Mouse (Mus musculus) embryonic stem cell, embryonic (primary cell): ENCODE data around the gene Hoxb3.

Source experiments
- CTCF ChIA-PET, 4 experiments: fragments of 300-600 bp in 2 of 4; fragments of 350-600 bp in 2 of 4; sonication (Branson Sonifier 250); formaldehyde crosslinking; loops; one replicate each; lab custom pipeline; 2022; ENCODE audit warnings: inconsistent platforms in 2 of 4; lab: Charles Lee
- POLR2A ChIA-PET, 4 experiments: fragments of 300-600 bp in 2 of 4; fragments of 350-600 bp in 2 of 4; sonication (Branson Sonifier 250); formaldehyde crosslinking; loops; one replicate each; lab custom pipeline; 2022; ENCODE audit warnings: antibody characterized with exemption in 4 of 4, inconsistent platforms in 1 of 4; lab: Charles Lee

The Hoxb3 gene

DNA sequence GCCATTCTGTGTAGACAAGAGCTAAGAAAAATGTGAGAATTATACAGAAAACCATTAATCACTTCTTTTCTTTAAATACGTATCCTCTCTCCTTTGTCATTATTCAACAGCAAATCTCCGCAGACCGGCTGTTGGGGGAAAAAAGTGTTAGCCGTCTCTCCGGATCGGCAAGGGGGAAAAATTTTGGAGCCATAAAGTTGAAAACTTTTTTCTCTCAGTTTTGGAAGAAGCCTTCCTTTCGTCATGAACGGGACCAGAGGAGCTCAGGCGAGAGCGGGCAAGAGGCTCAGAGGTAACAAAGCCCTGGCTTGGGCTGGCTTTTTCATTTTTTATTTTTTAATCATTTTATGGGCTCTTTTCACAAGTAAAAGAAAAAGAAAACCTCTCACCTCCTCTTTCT is at the start of gene Hoxb3:
TSS of gene Hoxb3 (plus strand) at position 173 of the 400 bp plus-strand sequence.
- POLR2A ChIA-PET: interaction anchor here in 2 of 4 experiments (0.7 to 1.6 kb wide), 3 partner anchors 9 to 29 kb away, joined by 3 to 4 read pairs (median 4); partner anchors contain the start of gene Hoxb5 (in 1 of the 2)
- CTCF ChIA-PET: interaction anchor here in 1 of 4 experiments (0.5 kb wide), 1 partner anchor 296 kb away, joined by 4 read pairs; no protein-coding TSS in a partner anchor

DNA sequence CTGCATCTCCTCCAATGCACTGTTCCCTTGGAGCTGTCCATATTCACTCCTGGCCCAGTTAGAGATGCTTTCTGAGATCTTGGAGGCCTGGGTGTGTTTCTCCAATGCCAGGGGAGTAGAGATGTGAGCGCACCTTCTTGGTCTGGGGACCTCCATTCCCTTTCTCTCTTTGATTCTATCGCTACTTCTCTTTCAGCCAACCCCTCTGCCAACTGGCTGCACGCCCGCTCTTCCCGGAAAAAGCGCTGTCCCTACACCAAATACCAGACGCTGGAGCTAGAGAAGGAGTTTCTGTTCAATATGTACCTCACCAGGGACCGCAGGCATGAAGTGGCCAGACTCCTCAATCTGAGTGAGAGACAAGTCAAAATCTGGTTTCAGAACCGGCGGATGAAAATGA is 48.7 kb upstream of the Hoxb3 start:
- POLR2A ChIA-PET: interaction anchor here in 3 of 4 experiments (0.7 to 2.8 kb wide), 6 partner anchors 9 to 1399 kb away, joined by 3 to 12 read pairs (median 4); partner anchors contain the start of genes Hoxb5 (in 1 of the 3) and Hoxb6 (in 1 of the 3)
- CTCF ChIA-PET: interaction anchor here in 3 of 4 experiments (0.6 to 1.5 kb wide), 3 partner anchors 13 to 345 kb away, joined by 3 to 8 read pairs (median 5); partner anchors contain the start of gene Hoxb5 (in 1 of the 3)

DNA sequence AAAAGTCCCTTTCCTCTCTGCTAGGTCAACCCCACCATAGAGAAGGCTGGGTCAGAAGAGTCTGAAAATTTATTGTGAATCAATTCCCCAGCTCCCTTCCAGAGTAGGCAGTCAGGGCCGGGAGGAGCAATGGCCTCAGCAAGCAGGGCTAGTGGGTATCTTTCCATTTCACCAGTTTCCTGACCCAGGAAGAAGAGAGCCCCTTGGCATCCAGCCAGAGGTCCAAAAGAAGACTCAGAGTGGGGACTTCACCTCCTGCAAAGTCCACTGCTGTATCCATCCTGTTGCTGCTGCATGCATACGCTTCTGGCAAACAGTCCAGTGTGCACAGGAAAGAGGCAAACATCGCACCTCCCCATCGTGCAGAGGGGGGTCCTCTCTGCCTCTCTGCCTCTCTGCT is 47.2 kb upstream of the Hoxb3 start:
- ChIA-PET CTCF (interaction anchor here in 1 of 4 experiments (0.7 kb wide), 1 partner anchor 25 kb away, joined by 3 read pairs; no protein-coding TSS in a partner anchor), POLR2A (no interaction called here)

DNA sequence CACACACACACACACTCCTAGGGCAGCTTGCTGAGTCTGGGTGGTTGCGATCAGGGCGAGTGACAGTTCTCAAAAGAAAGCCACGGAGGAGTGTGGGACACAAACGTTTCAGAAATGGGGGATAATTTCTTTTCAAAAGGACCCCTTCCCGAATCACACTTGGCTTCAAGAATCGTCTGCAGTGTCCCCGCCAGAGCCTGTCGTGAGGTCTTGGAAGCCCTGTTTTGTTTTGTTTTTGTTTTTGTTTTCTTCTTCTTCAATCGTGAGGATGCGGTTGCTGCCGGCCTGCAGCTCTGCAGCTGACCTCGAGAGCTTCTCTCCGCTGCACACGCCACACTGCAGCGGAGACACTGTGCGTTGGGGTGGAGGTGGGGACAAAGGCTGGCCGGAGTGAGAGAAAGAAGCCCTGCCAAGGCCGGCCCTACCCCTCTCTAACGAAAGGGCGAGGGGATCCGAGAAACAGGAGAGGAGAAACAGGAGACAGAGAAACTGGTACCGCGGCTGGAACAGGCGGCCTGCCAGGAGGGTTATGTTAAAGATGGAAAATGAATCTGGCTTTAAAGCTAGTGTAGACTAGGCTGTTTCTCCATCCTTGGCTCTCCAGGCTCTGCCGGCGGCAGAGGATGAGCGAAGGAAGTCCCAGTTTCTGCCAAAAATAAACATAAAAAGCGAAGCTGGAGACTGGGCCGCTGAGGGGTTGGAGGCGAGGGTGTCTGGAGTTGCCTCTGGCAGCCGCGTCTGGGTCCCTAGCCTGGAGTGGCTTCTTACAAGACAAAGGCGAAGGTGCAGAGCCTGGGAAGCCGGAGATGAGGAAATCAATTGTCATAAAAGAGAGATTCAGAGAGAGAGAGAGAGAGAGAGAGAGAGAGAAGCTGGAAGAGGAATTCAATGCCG is 45.7 kb upstream of the Hoxb3 start:
- POLR2A ChIA-PET: interaction anchor here (0.5 to 1.8 kb wide), 7 partner anchors 16 to 1172 kb away, joined by 3 to 6 read pairs (median 4); no protein-coding TSS in a partner anchor
- CTCF ChIA-PET: interaction anchor here (0.5 to 3.3 kb wide), 13 partner anchors 10 to 584 kb away, joined by 3 to 21 read pairs (median 3); no protein-coding TSS in a partner anchor

DNA sequence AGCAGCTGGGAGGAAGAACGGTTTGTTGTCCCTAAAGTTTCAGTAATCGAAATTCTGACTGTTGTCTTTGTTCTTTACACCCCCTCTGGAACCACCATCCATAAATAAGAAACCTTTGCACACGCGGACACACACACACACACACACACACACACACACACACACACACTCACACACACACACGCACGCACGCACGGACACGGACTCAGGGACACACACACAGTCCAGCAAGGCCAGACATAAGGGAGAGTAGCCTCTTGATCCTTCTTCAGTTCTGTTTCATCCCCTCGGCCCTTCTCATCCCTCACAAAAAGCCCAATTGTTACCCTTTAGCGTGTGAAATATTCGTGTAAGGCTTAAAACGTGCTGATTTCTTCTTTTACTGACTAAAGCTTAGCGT is 44.8 kb upstream of the Hoxb3 start:
- CTCF ChIA-PET: interaction anchor here (0.6 to 3.3 kb wide), 27 partner anchors 13 to 584 kb away, joined by 3 to 21 read pairs (median 4); partner anchors contain the start of genes Hoxb5 (in 2 of the 4) and Hoxb6 (in 2 of the 4)
- POLR2A ChIA-PET: interaction anchor here (0.6 to 2.2 kb wide), 8 partner anchors 9 to 1291 kb away, joined by 3 to 9 read pairs (median 4); partner anchors contain the start of gene Hoxb5 (in 1 of the 4)

DNA sequence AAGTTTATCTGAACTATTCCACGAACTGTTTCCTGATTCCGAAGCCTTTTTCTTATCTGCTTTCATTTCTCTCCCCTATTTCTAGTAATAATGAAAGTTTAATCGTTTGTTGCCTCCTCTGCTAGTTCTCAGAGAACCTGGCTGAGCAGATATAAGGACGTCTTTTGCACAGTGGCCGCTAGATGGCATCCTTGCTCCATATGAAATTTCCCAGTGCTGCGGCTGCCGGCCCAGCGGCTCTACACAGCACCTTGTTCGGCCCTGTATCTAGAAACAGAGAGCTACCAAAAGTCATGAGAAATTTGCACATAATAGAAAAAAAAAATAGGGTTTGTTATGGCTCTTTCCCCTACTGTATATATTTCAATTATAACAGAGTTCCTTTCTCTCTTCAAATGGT is 44.4 kb upstream of the Hoxb3 start:
- ChIA-PET POLR2A (interaction anchor here in 2 of 4 experiments (0.6 to 2.2 kb wide), 8 partner anchors 9 to 1292 kb away, joined by 3 to 9 read pairs (median 4); partner anchors contain the start of gene Hoxb5 (in 1 of the 2)), CTCF (interaction anchor here (0.5 to 3.3 kb wide), 52 partner anchors 10 to 805 kb away, joined by 3 to 21 read pairs (median 4); partner anchors contain the start of genes Hoxb5 (in 2 of the 4) and Hoxb6 (in 2 of the 4))

DNA sequence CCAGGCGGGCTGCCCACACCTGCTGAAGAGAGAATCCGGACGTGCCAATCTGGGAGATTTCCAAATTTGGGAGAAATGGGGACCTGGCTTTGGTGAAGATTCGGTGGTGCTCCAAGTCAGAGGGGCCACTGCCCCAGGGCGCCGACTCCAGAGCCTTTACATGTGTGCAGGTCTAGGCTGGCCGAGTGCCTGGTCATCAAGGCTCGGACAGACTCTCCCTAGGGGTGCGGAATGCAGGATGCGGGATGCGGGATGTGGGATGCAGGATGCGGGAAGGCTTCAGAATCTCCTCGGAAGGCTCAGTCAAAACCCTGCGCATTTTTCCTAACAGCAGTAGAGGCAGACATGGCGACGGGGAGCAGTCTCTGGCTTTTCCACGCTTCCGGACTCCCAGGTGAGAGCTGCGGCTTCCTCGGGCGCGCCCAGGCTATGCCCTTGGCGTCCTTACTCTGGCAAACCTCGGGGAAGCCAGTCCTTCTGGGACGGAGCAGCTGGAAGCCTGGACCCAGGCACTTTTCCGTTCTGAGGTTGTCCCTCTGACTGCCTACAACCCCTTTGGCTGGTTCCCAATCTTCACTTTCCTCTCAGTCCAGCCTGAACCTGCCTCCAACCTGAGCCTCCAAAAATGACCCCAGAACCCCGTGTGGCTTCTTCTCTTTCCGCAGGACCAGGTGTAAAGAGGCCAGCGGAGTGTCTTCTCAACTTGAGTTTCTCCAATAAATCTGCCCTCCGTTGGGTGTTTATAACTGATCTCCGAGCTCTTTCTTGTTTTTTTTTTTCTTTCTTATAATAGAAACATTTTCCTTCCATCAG is 43.5 kb upstream of the Hoxb3 start:
- ChIA-PET CTCF (interaction anchor here (0.5 to 3.3 kb wide), 56 partner anchors 10 to 804 kb away, joined by 3 to 21 read pairs (median 4); partner anchors contain the start of genes Hoxb6 (in 2 of the 4) and Hoxb5 (in 1 of the 4)), POLR2A (interaction anchor here in 3 of 4 experiments (0.6 to 2.2 kb wide), 11 partner anchors 8 to 394 kb away, joined by 3 to 9 read pairs (median 4); partner anchors contain the start of genes Hoxb5 (in 1 of the 3), Hoxb6 (in 1 of the 3) and Hoxb9 (in 1 of the 3))

DNA sequence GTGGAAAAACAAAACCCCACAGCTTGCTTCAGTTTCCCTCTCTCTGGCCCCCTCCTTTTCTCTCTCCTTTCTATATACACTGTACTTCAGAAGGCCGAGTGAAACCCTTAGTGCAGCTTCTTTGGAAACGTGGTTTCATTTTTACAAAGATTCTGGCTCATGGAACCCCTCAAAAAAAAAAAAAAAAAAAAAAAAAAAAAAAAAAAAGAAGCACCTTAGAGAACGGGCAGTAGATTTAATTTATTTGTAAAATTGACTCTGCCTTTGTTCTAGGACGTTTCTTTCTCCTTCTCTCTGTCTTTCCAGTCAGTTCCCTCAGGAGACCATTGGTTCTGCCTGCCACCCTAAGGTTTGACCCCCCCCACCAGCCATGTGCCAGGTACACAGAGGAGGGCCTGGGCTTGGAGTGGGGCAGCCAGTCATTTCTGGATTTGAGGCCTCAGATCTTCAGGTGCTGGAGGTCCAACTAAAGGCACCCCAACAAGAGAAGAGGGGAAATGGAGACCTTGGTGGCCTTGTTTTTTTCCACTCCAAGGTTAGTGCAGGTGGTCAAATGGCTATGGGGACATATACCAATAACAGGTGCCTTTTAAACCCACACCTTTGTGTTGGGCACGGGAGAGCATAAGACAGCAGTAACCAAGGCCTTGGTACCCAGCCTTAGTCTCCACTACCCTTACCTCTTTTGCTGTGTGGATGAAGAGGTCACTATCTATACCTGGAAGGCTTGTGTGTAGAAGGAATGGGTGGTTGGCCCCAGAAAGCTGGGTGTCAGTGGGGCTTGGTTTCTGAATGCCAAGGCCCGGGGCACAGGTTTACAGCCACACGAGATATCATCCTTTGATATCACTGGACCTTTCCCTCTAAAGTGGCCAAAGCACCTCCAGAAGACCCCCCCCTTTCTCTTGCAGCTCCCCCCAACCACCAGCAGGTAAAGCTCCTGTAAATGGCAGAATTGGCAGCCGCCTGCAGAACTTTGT is 42.4 kb upstream of the Hoxb3 start:
- CTCF ChIA-PET: interaction anchor here (0.6 to 2.8 kb wide), 11 partner anchors 17 to 342 kb away, joined by 3 to 9 read pairs (median 5); no protein-coding TSS in a partner anchor
- POLR2A ChIA-PET: interaction anchor here in 3 of 4 experiments (0.6 to 2.2 kb wide), 9 partner anchors 9 to 393 kb away, joined by 3 to 9 read pairs (median 5); partner anchors contain the start of genes Hoxb5 (in 1 of the 3), Hoxb6 (in 1 of the 3) and Hoxb9 (in 1 of the 3)

DNA sequence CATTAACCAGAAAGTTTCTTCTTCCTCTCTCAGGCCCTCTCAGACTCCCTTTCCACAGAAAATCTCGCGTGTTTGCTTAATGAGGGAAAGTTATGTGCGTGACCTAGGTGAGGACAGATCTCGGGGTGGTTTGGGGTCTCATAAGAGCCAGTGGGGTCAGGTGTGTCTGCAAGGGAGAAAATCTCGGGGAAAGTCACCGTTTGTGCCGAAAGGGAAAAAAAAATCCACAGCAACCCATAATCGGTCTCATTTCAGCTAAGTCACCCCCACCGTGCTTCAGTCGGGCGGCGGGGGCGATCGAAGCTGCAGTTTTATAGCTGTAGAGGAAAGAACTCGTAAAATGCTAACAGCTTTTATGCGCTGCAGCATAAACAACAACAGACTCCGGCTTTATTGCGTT is 41.7 kb upstream of the Hoxb3 start:
- ChIA-PET CTCF (interaction anchor here (0.6 to 2.8 kb wide), 8 partner anchors 15 to 306 kb away, joined by 3 to 5 read pairs (median 3); no protein-coding TSS in a partner anchor), POLR2A (interaction anchor here in 1 of 4 experiments (0.6 to 1.3 kb wide), 2 partner anchors 21 to 329 kb away, joined by 5 read pairs; partner anchors contain the start of gene Hoxb5)

DNA sequence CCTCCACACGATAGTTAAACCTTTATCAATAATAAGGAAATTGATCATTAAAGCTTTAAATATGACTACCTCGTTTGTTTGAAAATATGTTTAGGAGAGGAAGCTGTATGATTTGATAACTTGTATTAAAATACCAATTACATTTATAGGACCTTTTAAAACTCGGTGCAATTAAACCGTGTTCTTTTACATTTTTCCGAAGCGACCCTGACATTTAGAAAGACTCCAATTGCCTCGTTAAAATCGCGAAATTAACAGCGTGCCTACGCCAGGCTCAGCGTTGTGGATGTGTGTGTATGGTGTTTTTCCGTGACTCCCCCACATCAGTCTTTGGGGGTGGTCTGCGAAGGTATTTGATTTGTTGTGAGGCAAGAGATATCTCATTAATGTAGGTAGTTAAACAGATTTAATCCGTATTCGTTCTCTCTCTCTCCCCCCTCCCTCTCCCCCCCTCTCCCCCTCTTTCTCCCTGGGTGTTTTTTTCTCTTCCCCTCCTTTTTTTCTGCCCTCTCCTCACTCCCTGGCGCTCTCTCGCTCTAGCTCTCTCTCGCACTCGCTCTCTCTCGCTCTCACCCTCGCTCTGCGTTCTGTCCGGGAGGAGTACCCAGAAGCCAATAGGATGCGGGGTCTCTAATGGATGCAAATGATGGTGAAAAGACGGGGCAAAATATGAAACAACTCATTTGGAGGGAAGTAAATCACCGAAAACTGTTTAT is 41.1 kb upstream of the Hoxb3 start, which contains the start of gene Hoxb8:
TSS of gene Hoxb8 (plus strand) at position 51 of the 716 bp plus-strand sequence.
- CTCF ChIA-PET: interaction anchor here in 3 of 4 experiments (0.6 to 2.8 kb wide), 8 partner anchors 13 to 296 kb away, joined by 3 to 5 read pairs (median 3); no protein-coding TSS in a partner anchor
- POLR2A ChIA-PET: interaction anchor here in 2 of 4 experiments (0.6 to 1.3 kb wide), 4 partner anchors 11 to 1025 kb away, joined by 3 to 5 read pairs (median 4); partner anchors contain the start of gene Hoxb5 (in 1 of the 2)

DNA sequence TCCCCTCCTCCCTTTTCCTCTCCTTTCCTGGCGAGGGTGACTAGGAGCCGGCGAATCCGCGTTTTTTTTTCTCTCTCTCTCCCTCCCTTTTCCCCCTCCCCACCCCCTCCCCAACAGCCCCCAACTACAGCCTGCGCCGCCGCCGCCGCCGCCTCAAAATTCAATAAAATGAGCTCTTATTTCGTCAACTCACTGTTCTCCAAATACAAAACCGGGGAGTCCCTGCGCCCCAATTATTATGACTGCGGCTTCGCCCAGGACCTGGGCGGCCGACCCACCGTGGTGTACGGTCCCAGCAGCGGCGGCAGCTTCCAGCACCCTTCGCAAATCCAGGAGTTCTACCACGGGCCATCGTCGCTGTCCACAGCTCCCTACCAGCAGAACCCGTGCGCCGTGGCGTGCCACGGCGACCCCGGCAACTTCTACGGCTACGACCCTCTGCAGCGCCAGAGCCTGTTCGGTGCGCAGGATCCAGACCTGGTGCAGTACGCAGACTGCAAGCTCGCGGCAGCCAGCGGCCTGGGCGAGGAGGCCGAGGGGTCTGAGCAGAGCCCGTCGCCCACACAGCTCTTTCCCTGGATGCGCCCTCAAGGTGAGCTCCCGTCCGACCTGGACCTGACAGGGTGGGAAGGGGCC is 40.2 kb upstream of the Hoxb3 start:
- CTCF ChIA-PET: interaction anchor here (0.5 to 1.8 kb wide), 11 partner anchors 10 to 907 kb away, joined by 3 to 9 read pairs (median 4); no protein-coding TSS in a partner anchor

DNA sequence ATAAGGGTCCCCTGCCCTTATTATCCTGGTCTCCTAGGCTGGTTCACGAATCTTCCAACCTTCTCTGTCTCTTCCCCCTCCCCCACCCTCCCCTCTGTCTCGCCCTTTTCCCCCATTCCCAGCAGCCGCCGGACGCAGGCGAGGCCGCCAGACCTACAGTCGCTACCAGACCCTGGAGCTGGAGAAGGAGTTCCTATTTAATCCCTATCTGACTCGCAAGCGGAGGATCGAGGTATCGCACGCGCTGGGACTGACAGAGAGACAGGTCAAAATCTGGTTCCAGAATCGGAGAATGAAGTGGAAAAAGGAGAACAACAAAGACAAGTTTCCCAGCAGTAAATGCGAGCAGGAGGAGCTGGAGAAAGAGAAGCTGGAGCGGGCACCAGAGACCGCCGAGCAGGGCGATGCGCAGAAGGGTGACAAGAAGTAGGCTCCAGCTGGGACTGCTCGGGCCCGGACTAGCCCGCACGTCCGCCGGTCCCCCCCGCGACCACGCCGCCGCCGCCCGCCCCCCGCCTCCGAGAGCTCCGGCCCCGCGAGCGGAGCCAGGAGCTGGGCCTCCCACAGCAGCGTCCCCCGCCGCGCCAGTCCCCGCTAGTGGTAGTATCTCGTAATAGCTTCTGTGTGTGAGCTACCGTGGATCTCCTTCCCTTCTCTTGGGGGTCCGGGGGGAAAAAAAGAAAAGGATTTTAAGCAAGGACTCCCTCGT is 38.9 kb upstream of the Hoxb3 start:
- POLR2A ChIA-PET: interaction anchor here (0.5 to 2.0 kb wide), 19 partner anchors 10 to 1404 kb away, joined by 3 to 8 read pairs (median 3); partner anchors contain the start of gene Hoxb9 (in 3 of the 4)
- CTCF ChIA-PET: interaction anchor here (0.6 to 1.8 kb wide), 21 partner anchors 10 to 569 kb away, joined by 3 to 7 read pairs (median 3); partner anchors contain the start of genes Hoxb13 (in 1 of the 4), Hoxb5 (in 1 of the 4) and Hoxb9 (in 1 of the 4)

More for the DNA sequence above, 40.2 kb upstream of the Hoxb3 start:
- POLR2A ChIA-PET: interaction anchor here in 3 of 4 experiments (0.6 to 2.0 kb wide), 13 partner anchors 9 to 532 kb away, joined by 3 to 10 read pairs (median 4); partner anchors contain the start of gene Hoxb9 (in 1 of the 3)
